Mouse (Mus musculus): ENCODE measurements around the gene Pramel7.

GRCm38 (mm10) chr2:87516581-87516980 lies 19.7 kb upstream of the Pramel7 start:
- TF ChIP-seq CTCF (conservative IDR thresholded peaks at IDR 0.05; ENCODE audit: low read length) (no peak), POU5F1 (IDR thresholded peaks at IDR 0.05; ENCODE audit: borderline replicate concordance, low read length) (no peak)

Measured in E14TG2a.4 (cell line).